Mouse (Mus musculus) heart, adult 8-10 months (tissue): ENCODE data around the gene Gm8068. TPM values are rescaled to one million over a fixed set of nuclear protein-coding genes. Genes with fewer than 3 reads are reported as not detected.
"Not testable (repeated sequence)": the region's sequence is repeated elsewhere in the genome, so short reads cannot be mapped to it uniquely, and the experiment has no call there.

ENCODE experiments used
- DNase-seq: peaks from one replicate; pipeline ENCODE4 v3.0.0; 2022; ENCODE audit warnings: low spot score
- total RNA-seq, 4 experiments: library from RNA; stranded (reverse); gene quantifications; 2 replicates each; pipeline ENCODE4 v1.2.4; 2022

Gene Gm8068
- not detected for total RNA-seq

- DNase-seq, result not testable (repeated sequence)
Observed at GRCm38 (mm10) chr14:41701785-41702184, at the start of gene Gm8068. Gene Gm8068 (minus strand): TSS chr14:41701885.

GRCm38 (mm10) chr14:41750514-41750913 is 48.8 kb upstream of the Gm8068 start, which contains the start of gene Gm7929:
Gene Gm7929 (minus strand): TSS chr14:41750614.
- DNase-seq, result not testable (repeated sequence)

GRCm38 (mm10) chr14:41723437-41723836 is 21.8 kb upstream of the Gm8068 start:
- DNase-seq, result not testable (repeated sequence)

- not testable (repeated sequence) for DNase-seq
Observed at GRCm38 (mm10) chr14:41717180-41717579, 15.5 kb upstream of the Gm8068 start.

- not testable (repeated sequence) for DNase-seq
Observed at GRCm38 (mm10) chr14:41648176-41648575, 53.5 kb downstream of the Gm8068 start.

Other genes starting within 250 kb of the Gm8068 start
- gene Gm7954, start 248.4 kb downstream of the Gm8068 start, total RNA-seq, result not detected
- not detected for gene Gm3486, start 212.4 kb downstream of the Gm8068 start, total RNA-seq
- gene Gm7970, start 146.3 kb downstream of the Gm8068 start, total RNA-seq, result not detected
- under 1 TPM in 1 of 4 experiments, not detected in 3; 0.41 TPM for gene 1700049E17Rik2, start 128.7 kb downstream of the Gm8068 start, total RNA-seq
- gene Gm3072, start 77.3 kb downstream of the Gm8068 start, total RNA-seq, result not detected
- gene Gm3676, start 55.4 kb downstream of the Gm8068 start, total RNA-seq, result not detected
- gene Gm7929, start 48.7 kb upstream of the Gm8068 start, total RNA-seq, result not detected
- not detected for gene Gm47189, start 70.6 kb upstream of the Gm8068 start, total RNA-seq
- not detected for gene Gm7980, start 205.4 kb upstream of the Gm8068 start, total RNA-seq
- gene 1700049E17Rik1, start 223.1 kb upstream of the Gm8068 start, total RNA-seq, result not detected
- gene 1700024B05Rik, start 242.1 kb upstream of the Gm8068 start, total RNA-seq, result not detected